Mouse (Mus musculus) gastrocnemius, adult 2 months (tissue): ENCODE measurements around the gene Dclk3. TPM values are rescaled to one million over a fixed set of nuclear protein-coding genes. Genes with fewer than 3 reads are reported as not detected.

Experiments used
- DNase-seq: peaks from one replicate; pipeline ENCODE4 v3.0.0; 2022
- H3K27ac ChIP-seq: fragments of 200-600 bp; 2 replicates; pipeline ENCODE4 v1.8.1; 2022; ENCODE audit warnings: mild to moderate bottlenecking
- H3K4me3 ChIP-seq: fragments of 200-600 bp; 2 replicates; pipeline ENCODE4 v1.8.1; 2022; ENCODE audit warnings: mild to moderate bottlenecking, moderate library complexity
- CTCF ChIP-seq: fragments of 200-600 bp; IDR thresholded peaks from 2 replicates; pipeline ENCODE4 v1.8.1; 2022; ENCODE audit warnings: antibody characterized with exemption, mild to moderate bottlenecking, moderate library complexity
- intact Hi-C: fragments of 180-260 bp; cut with DNase I; formaldehyde crosslinking; loops from one replicate; pipeline ENCODE4 v1.15.1; 2025
- total RNA-seq, 2 experiments: library from RNA; stranded (reverse); gene quantifications; 2 replicates each; pipeline ENCODE4 v1.2.3; 2021

The Dclk3 gene
- total RNA-seq, 2 experiments from 2014 or later = 0.41 to 0.50 TPM

DNA sequence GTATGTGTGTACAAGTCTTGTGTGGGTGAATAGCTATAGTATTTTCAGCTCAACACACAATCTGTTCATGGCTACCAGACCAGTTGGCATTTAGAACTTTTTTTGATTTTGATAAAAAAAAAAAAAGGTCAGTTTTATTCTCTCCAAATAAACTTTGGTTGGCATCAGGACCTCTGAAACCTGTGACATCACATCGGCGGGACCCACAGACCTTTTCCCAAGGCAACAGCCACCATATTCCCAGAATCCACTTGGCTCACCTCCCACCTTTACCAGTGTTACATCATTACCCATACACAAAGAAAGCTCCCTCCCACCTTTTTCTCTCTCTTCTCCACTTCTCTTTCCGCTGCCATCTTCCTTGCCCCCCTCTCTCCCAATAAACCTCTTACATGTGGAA, 36.4 kb downstream of the Dclk3 start:
- Histone ChIP-seq H3K4me3 (no peak overlapping the region), H3K27ac (no peak overlapping the region)
- DNase-seq = no peak
- no peak for TF ChIP-seq CTCF
- intact Hi-C loops = no loop called here

DNA sequence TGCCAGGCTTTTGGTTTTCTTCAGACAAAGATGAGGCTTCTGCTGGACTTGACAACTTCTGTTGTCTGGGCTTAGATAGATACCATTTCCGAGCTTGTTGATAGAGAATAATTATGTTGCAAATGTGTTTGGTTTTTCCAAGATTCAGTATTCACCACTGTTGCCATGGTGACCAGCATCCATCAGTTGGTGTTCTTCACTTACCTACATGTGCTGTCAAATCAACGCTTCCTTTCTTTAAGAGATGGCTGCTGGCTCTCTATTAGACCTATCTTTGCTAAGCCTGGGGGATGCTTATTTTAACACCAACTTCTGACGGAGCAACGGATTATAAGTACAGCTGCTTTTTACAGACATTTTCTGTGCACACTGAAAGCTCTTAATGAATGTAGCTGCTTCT, 37.1 kb downstream of the Dclk3 start:
- no peak for TF ChIP-seq CTCF
- no peak overlapping the region for H3K4me3 ChIP-seq
- H3K27ac ChIP-seq = no peak overlapping the region
- intact Hi-C loops = no loop called here
- DNase-seq = no peak

GRCm38 (mm10) chr9:111476479-111477016, 37.7 kb downstream of the Dclk3 start:
- H3K27ac ChIP-seq = no peak overlapping the region
- no peak for TF ChIP-seq CTCF
- no peak for DNase-seq
- intact Hi-C loops = no loop called here
- no peak overlapping the region for H3K4me3 ChIP-seq

DNA sequence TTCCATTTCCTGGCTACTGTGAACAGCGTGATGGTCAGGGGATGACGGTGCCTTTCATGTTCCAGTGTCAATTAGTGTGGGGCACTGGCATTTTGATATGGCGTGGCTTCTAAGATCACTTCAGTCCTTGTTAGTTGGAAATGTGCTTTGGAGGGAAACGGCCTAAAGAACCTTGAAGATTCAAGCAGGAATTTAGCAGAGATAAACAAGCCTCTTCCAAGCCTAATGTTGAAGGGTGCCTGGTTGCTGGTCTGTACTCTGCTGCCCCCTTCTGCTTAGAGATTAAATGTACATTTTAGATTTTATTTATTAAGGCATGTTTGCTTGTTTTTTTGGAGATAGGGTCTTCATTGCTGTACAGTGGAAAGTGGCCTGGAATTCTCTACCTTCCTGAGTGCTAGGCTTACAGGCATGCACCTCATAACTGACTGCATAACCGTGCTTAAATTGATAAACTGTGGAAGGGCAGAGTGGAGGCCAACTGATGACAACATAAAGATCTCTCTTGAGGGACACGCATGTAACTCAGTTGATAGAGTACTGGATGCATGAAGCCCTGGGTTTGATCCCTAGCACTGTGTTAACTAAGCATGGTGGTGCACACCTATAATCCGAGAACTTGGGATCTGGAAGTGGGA, 40.1 kb downstream of the Dclk3 start:
- intact Hi-C loops = loop anchor here (1.0 kb wide), 1 partner anchor 123 kb away; no protein-coding TSS in a partner anchor
- H3K27ac ChIP-seq = no peak overlapping the region
- TF ChIP-seq CTCF = peak; percentile 62
- no peak for DNase-seq
- H3K4me3 ChIP-seq = no peak overlapping the region

DNA sequence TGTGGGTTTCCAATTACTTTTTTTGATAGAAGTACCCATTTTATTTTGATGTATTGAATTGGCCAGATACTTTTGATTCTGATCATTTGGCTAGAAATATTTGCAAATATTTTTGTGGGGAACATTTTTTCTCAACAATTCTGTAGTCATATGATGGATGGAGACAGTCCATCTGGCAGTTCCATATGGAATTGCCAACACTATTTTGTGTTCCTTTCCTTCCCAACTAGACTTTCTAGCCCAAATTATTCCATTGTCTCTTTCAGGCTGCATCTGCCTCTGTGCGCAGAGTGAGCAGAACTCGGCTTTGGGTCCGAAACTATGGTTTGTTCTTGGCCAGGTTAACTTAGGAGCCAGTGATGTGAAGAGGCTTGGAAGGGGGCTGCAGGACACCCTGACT, 42.1 kb downstream of the Dclk3 start:
- H3K27ac ChIP-seq = no peak overlapping the region
- no peak for DNase-seq
- no peak for TF ChIP-seq CTCF
- intact Hi-C loops = no loop called here
- no peak overlapping the region for H3K4me3 ChIP-seq

DNA sequence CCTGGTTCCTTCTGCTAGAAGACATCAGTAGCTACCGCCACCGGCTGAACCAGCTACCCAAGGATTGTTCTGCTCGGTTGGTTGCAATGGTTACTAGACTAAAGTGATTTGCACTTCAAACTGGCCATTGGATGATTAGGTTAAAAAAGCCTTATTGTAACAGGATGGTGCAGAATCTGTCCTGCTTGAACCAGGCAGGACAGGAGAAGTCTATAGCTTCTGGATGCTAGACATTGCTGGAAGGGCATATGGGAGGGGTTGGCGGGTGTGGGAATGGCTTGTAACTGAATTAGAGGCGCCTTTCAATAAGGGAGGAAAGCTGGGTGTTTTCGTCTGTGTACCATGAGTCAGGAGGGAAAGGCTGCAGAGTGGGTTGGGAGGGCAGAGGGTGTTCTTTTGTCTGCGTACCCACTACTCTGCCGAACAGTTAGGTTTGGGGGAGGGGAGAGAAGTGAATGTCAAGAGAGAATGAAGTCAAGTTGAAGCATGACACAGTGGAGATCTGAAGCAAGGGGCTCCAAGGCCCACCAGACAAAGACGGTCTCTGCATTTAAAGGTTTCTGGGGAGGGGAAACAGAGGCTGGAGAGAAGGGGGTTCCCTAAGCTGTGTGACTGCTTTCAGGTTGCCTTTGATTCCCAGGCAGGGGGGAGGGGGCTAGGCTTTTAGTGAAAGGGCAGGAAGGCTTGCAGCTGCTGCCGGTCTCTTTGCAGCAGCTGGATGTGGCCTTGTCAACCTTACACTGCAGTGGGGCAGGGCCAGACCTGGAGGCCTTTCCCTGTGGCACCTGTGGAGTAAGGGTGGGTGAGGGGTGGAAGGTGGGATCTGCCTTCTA, 48.0 kb downstream of the Dclk3 start:
- intact Hi-C loops = no loop called here
- no peak for DNase-seq
- no peak overlapping the region for H3K27ac ChIP-seq
- no peak overlapping the region for H3K4me3 ChIP-seq
- no peak for TF ChIP-seq CTCF

DNA sequence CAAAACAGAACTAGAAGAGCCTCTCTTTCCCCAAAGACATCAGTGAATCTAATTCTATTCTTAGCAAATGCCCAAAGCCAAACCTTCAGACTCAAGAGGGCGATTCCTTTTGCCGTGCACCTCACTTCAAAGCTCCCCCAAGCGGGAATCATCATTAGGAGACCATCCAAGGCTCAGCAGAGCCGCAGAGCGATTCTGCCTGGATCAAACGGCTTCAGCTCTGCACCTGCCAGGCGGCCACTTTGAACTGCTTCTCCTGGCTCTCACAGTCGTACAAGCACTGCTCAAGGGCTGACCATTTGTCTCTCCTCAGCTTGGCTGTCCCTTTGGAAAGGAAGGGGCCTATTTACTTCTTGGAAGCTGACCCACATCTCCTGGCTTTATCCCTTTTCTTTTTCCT, 51.7 kb downstream of the Dclk3 start:
- intact Hi-C loops = no loop called here
- no peak for TF ChIP-seq CTCF
- Histone ChIP-seq H3K4me3 (no peak overlapping the region), H3K27ac (no peak overlapping the region)
- DNase-seq = no peak

DNA sequence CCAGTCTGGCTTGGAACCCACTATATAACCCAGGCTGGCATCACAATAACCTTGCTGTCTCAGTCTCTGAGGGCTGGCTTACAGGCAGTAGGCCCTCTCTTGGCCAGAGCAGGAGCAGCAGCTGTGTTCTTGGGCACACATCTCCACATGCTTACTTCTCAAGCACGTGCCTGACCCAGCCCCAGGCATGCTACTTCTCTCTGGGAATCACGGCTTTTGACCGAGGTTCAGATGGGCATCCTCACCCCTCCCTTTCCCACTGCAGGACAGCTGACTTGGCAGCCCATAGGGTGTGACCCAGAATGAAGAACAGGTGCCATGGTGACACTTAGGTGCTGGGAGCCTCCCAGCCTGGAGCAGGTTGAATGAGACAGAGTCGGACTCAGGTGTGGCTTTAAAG, 52.4 kb downstream of the Dclk3 start:
- Histone ChIP-seq H3K27ac (no peak overlapping the region), H3K4me3 (no peak overlapping the region)
- intact Hi-C loops = no loop called here
- TF ChIP-seq CTCF = no peak
- DNase-seq = no peak

- intact Hi-C loops = no loop called here
- DNase-seq = no peak
- TF ChIP-seq CTCF = no peak
- H3K4me3 ChIP-seq = no peak overlapping the region
- no peak overlapping the region for H3K27ac ChIP-seq
Measured at GRCm38 (mm10) chr9:111493490-111493889, 54.6 kb downstream of the Dclk3 start.

- peak; percentile 75 for TF ChIP-seq CTCF
- H3K4me3 ChIP-seq = no peak overlapping the region
- DNase-seq = peak; percentile 67
- intact Hi-C loops = no loop called here
- H3K27ac ChIP-seq = no peak overlapping the region
Measured at GRCm38 (mm10) chr9:111495561-111495960, 56.7 kb downstream of the Dclk3 start.

DNA sequence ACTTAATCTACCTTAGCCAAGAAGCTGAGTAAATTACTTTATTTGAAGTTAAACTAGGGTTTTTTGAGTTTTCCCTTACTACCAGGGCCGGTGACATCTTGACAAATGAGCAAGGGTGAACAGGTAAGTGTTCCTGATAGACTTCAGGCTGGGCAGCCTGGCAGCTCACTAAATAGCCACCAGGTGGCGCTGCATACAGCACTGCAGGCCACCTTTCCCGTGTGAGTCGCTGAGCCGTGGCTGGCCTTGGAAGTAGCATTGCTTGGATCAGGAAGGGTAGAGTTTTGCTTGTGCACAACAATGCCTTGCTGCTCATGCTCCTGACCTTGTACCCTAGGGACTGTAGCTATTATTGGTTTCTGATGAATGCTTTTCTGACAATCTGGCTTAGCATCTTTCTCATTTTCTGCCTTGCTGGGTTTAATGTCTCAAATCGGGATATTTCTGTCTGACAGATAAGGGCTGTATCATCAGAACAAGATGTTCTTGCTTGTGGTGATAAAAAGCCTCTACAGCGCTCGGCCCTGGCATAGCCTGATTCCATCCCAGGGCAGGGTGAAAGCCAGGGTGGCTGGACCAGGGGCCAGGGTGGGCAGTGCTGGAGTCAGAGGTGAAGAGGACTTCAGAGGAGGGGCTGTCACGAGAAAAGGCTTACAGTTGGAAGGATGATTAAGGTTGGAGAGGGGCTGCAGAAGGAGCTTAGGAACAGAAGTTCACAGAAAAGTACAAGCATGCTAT, 58.4 kb downstream of the Dclk3 start:
- DNase-seq = peak; percentile 78
- peak; percentile 98 for TF ChIP-seq CTCF
- intact Hi-C loops = loop anchor here (1.0 kb wide), 1 partner anchor 420 kb away; no protein-coding TSS in a partner anchor
- H3K4me3 ChIP-seq = no peak overlapping the region
- H3K27ac ChIP-seq = no peak overlapping the region

DNA sequence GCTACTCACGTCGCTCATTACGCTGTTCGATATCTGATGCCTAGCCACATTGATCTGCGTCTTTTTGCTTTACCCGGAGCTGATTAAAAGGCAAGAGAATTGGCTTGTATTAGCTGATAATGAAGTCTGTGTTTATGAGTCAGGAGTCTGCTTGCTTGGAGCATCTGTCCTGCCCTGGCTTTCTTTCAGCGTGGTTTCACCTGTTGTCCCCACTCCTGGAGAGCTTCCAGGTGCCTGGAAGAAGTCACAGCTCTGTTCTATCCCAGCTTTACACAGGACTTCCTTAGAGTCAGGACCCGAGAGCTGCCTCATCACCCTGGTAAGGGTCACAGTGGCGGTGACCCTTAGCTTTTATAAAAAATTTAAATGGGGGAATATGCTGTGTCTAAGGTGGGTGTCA, 61.3 kb downstream of the Dclk3 start:
- intact Hi-C loops = no loop called here
- no peak for TF ChIP-seq CTCF
- Histone ChIP-seq H3K4me3 (no peak overlapping the region), H3K27ac (no peak overlapping the region)
- DNase-seq = no peak

DNA sequence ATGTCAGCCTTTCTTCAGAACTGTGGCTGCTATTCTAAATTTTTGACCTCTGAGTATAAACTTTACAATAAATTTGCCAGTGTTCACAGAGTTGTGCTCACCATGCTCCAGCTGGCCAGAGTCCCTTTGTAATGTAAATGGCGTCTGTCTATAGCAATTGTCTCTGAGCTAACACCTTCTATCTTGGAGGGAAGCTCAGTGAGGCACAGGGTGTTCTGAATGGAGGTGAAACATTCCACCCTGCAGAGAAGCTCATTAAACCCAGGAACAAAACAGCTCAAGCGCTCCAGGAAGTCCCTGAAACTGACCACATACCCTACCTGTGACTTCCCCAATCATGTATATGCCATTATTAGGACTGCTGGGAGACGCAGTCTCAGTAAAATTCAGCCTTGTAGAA, 67.2 kb downstream of the Dclk3 start:
- intact Hi-C loops = no loop called here

More for the DNA sequence above, 67.2 kb downstream of the Dclk3 start:
- TF ChIP-seq CTCF = no peak
- DNase-seq = no peak
- Histone ChIP-seq H3K4me3 (no peak overlapping the region), H3K27ac (no peak overlapping the region)
